Mouse (Mus musculus) ES-Bruce4 (cell line): ENCODE data around the gene Helz2.

ENCODE experiments used
- EP300 ChIP-seq: IDR thresholded peaks from 2 replicates; pipeline ENCODE4 v1.6.1; 2011; ENCODE audit warnings: low read depth, low read length; ENCODE audit not compliant: insufficient read depth
- POLR2A ChIP-seq: IDR thresholded peaks from one replicate; pipeline ENCODE4 v1.8.1; 2011; ENCODE audit warnings: low read length; ENCODE audit not compliant: insufficient read depth

GRCm38 (mm10) chr2:181266839-181267238 lies 25.0 kb upstream of the Helz2 start:
- TF ChIP-seq EP300 (no peak), POLR2A (no peak)
